Mouse (Mus musculus) liver, adult 2 months (tissue): ENCODE results near the gene Akap5. TPM values are rescaled to one million over a fixed set of nuclear protein-coding genes. Genes with fewer than 3 reads are reported as not detected.
A peak's percentile ranks its signal among the peaks of the same experiment; 100 is the strongest.

Experiments used
- DNase-seq: peaks from one replicate; pipeline ENCODE4 v3.0.0-alpha.2; 2011; ENCODE audit warnings: low read depth, low spot score; ENCODE audit errors: extremely low read depth
- H3K27ac ChIP-seq: fragments of 200-500 bp; replicated peaks from 2 replicates; pipeline ENCODE4 v1.5.1; 2012; ENCODE audit warnings: low read depth, mild to moderate bottlenecking, control low read depth, inconsistent platforms, low read length; ENCODE audit not compliant: insufficient read depth
- H3K27me3 ChIP-seq: fragments of 200-500 bp; 2 replicates; pipeline ENCODE4 v1.6.1; 2012; ENCODE audit warnings: mild to moderate bottlenecking, moderate library complexity, low read length, inconsistent platforms; ENCODE audit not compliant: control insufficient read depth, insufficient read depth
- H3K36me3 ChIP-seq: fragments of 200-500 bp; 2 replicates; pipeline ENCODE4 v1.6.1; 2012; ENCODE audit warnings: low read length, inconsistent platforms; ENCODE audit not compliant: control insufficient read depth, insufficient read depth
- H3K4me1 ChIP-seq: fragments of 200-500 bp; 2 replicates; pipeline ENCODE4 v1.6.1; 2011; ENCODE audit warnings: low read length; ENCODE audit not compliant: control insufficient read depth, insufficient read depth
- H3K4me3 ChIP-seq: fragments of 200-500 bp; 2 replicates; pipeline ENCODE4 v1.5.1; 2011; ENCODE audit warnings: low read depth, mild to moderate bottlenecking, control low read depth, low read length, moderate library complexity; ENCODE audit not compliant: insufficient read depth
- H3K79me2 ChIP-seq: fragments of 200-500 bp; 2 replicates; pipeline ENCODE4 v1.6.1; 2012; ENCODE audit warnings: inconsistent platforms, mild to moderate bottlenecking, low read length, moderate library complexity; ENCODE audit not compliant: control insufficient read depth, insufficient read depth
- H3K9ac ChIP-seq: fragments of 200-500 bp; 2 replicates; pipeline ENCODE4 v1.6.1; 2012; ENCODE audit warnings: low read depth, mild to moderate bottlenecking, control low read depth, inconsistent platforms, low read length
- CTCF ChIP-seq: fragments of 200-500 bp; IDR thresholded peaks from 2 replicates; pipeline ENCODE4 v1.5.1; 2011; ENCODE audit warnings: low read depth, low read length, control low read depth
- POLR2A ChIP-seq: fragments of 200-500 bp; IDR thresholded peaks from 2 replicates; pipeline ENCODE4 v1.6.1; 2011; ENCODE audit warnings: low read length, control low read depth; ENCODE audit not compliant: insufficient read depth; ENCODE audit errors: extremely low read depth
- WGBS: fragments of 180-500 bp; shearing (Covaris S2); methylation state at CpG from one replicate; pipeline ENCODE4 v1.1.7; 2018; 5-methylcytosine and 5-hydroxymethylcytosine counted together
- polyA plus RNA-seq: library from polyadenylated mRNA; depleted of rRNA; stranded (reverse); fragments of >200 nt; gene quantifications from 2 replicates; pipeline ENCODE4 v1.2.3, GENCODE M21; 2012
- total RNA-seq: library from RNA; depleted of rRNA; stranded (reverse); fragments of >200 nt; gene quantifications from 2 replicates; pipeline ENCODE4 v1.2.3, GENCODE M21; 2014

The Akap5 gene
- total and polyA plus RNA-seq, 2 experiments, result 0.17 to 1.1 TPM

DNA sequence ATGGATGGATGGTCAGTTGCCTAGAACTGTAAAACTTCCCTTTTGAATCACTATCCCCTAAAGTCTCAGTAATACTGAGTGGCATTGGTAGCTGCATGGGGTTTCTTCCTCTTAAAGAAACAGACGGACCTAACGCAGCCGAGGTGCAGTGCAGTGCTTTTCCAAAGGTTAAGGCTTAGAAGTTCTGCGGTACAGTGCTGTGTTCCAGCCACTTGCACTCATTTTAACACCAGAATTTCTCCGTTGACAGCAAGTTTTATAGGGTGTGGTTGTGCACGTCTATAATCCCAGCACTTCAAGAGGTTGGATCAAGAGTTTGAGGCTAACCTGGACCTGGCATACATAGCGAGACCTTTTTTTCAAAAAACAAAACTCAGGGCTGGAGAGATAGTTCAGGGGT, 47.4 kb downstream of the Akap5 start:
- TF ChIP-seq POLR2A (no peak), CTCF (no peak)
- WGBS, result 58% methylated on average over 7 of the region's 7 CpGs
- DNase-seq, result no peak
- no peak overlapping the region for H3K27ac ChIP-seq
- H3K9ac ChIP-seq, result no peak overlapping the region
- H3K27me3 ChIP-seq, result no peaks in the 10 kb centered on the region
- no peak overlapping the region for H3K4me3 ChIP-seq
- no peaks in the 10 kb centered on the region for H3K36me3 ChIP-seq
- H3K79me2 ChIP-seq, result peaks cover 34% of the 10 kb centered on the region; the same call in 1 of the 2 replicates
- peaks cover 3% of the 10 kb centered on the region; the same call in 1 of the 2 replicates for H3K4me1 ChIP-seq

DNA sequence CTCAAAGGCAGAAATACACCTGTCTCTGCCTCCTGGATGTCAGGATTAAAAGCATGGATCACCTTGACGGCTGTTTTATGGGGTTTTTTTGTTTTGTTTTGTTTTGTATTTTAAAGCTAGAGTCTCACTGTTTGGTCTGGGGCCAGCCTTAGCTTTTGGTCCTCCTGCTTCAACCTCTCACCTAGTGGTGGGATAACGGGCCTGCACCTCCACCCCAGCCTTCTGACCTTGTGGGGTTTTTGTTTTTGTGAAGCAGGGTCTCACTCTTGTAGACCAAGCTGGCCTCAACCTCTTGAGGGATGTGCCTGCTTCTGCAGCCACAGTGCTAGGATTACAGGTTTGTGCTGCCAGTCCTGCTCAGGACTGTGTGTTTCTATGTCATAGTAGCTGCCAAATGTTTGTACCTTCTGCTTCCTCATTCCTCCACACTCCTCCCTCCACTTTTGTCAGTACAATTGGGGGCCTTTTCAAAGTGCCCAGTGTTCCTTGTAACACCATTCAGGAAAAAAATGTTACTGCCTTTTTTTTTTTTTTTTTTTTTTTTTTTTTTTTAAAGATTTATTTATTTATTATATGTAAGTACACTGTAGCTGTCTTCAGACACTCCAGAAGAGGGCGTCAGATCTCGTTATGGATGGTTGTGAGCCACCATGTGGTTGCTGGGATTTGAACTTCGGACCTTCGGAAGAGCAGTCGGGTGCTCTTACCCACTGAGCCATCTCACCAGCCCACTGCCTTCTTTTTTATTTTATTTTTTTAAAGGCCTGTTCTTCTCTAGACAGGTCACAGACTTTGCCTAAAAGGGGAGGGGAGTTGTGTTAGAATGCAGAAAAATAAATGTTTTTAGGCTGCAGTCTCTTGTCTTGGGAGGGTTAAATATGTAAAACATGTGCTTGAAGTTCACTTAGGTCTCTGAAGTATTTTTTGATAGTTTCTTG, 48.5 kb downstream of the Akap5 start:
- H3K4me3 ChIP-seq, result no peak overlapping the region
- H3K4me1 ChIP-seq, result peaks cover 7% of the 10 kb centered on the region; the same call in 1 of the 2 replicates
- no peak overlapping the region for H3K9ac ChIP-seq
- DNase-seq, result no peak
- no peaks in the 10 kb centered on the region for H3K27me3 ChIP-seq
- TF ChIP-seq CTCF, result peak; percentile 6; the same call in 1 of the 2 replicates
- no peak for TF ChIP-seq POLR2A
- no peak overlapping the region for H3K27ac ChIP-seq
- H3K79me2 ChIP-seq, result peaks cover 41% of the 10 kb centered on the region; the same call in 1 of the 2 replicates
- WGBS, result 62% methylated on average over 6 of the region's 7 CpGs
- H3K36me3 ChIP-seq, result no peaks in the 10 kb centered on the region

DNA sequence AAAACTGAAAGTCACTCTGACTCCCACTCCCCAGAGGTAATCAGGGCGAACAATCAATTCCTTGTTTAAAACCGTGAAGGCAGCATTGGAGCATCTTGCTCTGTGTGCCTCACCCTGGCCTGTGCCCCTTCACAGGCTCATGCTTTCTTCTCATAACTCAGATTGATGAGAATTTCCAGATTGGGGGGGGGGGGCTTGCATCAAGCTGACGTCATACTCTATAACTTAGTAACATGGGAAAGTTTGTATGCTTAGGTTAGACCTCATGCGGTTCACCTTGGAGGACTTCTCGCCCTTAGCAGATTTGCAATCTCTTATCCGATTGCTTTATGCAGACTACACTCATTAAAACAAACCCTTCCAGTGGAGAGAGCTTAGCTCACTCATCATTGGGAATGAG, 49.3 kb downstream of the Akap5 start:
- Histone ChIP-seq H3K9ac (no peak overlapping the region), H3K4me3 (no peak overlapping the region), H3K36me3 (no peaks in the 10 kb centered on the region), H3K27ac (no peak overlapping the region), H3K79me2 (peaks cover 43% of the 10 kb centered on the region; the same call in 1 of the 2 replicates), H3K4me1 (peaks cover 9% of the 10 kb centered on the region; the same call in 1 of the 2 replicates), H3K27me3 (no peaks in the 10 kb centered on the region)
- no peak for DNase-seq
- WGBS, result 87% methylated on average over 6 of the region's 6 CpGs
- TF ChIP-seq POLR2A, result no peak
- TF ChIP-seq CTCF, result no peak

DNA sequence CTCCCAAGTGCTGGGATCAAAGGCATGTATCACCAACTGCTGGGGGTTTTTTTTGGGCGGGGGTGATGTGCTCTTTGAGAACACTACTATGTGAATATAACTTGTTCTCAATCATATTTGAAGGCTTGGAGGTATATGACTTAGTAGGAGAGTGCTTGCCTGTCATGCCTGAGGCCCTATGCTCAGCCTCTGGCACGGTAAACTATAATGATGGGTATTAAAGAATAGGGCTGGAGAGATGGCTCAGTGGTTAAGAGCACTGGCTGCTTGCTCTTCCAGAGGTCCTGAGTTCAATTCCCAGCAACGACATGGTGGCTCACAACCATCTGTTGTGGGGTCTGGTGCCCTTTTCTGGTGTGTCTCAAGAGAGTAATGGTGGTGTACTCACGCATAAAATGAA, 50.2 kb downstream of the Akap5 start:
- Histone ChIP-seq H3K4me1 (peaks cover 9% of the 10 kb centered on the region; the same call in 1 of the 2 replicates), H3K27ac (no peak overlapping the region), H3K9ac (no peak overlapping the region), H3K79me2 (peaks cover 48% of the 10 kb centered on the region), H3K4me3 (no peak overlapping the region), H3K36me3 (no peaks in the 10 kb centered on the region), H3K27me3 (no peaks in the 10 kb centered on the region)
- TF ChIP-seq CTCF (no peak), POLR2A (no peak)
- WGBS, result 90% methylated on average over 4 of the region's 4 CpGs
- DNase-seq, result no peak

DNA sequence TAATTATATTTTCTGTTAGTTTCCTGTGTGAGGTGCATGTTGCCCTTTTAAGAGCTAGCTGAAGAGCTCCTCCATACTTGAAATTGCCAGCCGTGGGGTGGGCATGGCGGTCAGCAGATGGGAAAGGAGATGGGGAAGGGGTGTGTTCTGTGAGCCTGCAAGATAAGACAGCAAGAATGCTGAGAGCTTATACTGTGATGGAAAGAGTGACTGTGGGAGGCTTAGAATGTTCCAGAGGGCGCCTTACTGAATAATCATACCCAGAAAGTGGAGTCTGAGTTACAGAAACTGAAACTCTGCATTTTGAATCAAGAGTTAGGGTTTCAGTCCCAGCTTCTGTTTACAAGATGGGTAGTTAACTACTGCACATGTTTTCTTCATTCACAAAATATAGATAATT, 50.8 kb downstream of the Akap5 start:
- no peak overlapping the region for H3K4me3 ChIP-seq
- H3K4me1 ChIP-seq, result peaks cover 12% of the 10 kb centered on the region
- WGBS, result 94% methylated on average over 3 of the region's 3 CpGs

DNA sequence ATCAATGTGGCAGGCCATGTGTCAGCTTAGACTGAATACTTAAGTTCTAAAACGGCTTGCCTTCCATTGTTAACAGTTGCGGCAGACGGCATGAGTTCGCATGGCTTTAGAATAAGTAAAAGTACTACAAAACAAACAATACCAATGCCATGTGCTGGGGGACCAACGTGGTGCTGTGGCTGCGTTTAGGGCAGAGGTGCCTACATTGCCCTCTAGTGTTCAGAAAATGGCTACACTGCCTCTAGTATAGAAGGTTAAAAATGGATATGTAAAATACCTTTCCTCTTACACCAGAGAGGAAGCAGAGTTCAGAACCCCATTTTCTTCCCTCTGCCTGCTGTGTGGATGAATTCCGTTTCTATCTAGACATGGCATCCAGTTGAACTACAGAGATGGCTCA, 52.0 kb downstream of the Akap5 start:
- peak; percentile 74 for TF ChIP-seq CTCF
- no peak for TF ChIP-seq POLR2A
- no peak overlapping the region for H3K27ac ChIP-seq
- no peak overlapping the region for H3K4me3 ChIP-seq
- H3K9ac ChIP-seq, result no peak overlapping the region
- H3K4me1 ChIP-seq, result peaks cover 12% of the 10 kb centered on the region
- peaks cover 61% of the 10 kb centered on the region for H3K79me2 ChIP-seq
- WGBS, result 54% methylated on average over 7 of the region's 7 CpGs
- peak; percentile 26 for DNase-seq
- H3K27me3 ChIP-seq, result no peaks in the 10 kb centered on the region
- H3K36me3 ChIP-seq, result no peaks in the 10 kb centered on the region

More for the DNA sequence above, 50.8 kb downstream of the Akap5 start:
- DNase-seq, result no peak
- no peak overlapping the region for H3K9ac ChIP-seq
- TF ChIP-seq POLR2A, result no peak
- TF ChIP-seq CTCF, result no peak
- H3K27me3 ChIP-seq, result no peaks in the 10 kb centered on the region
- H3K36me3 ChIP-seq, result no peaks in the 10 kb centered on the region
- H3K27ac ChIP-seq, result no peak overlapping the region
- peaks cover 54% of the 10 kb centered on the region for H3K79me2 ChIP-seq
